Mouse (Mus musculus) neural tube, embryonic 11.5 days (tissue): Measurements from ENCODE around the gene Rfc1. TPM values are rescaled to one million over a fixed set of nuclear protein-coding genes. Genes with fewer than 3 reads are reported as not detected.

Source experiments
- ATAC-seq: fragments of 200-750 bp; cut with Nextera tagmentation; 2 replicates; pipeline ENCODE4 v1.8.0; 2017; ENCODE audit warnings: moderate number of reproducible peaks, mild to moderate bottlenecking, moderate TSS enrichment, moderate library complexity; ENCODE audit not compliant: insufficient read depth, low FRiP score, low TSS enrichment
- DNase-seq: peaks from one replicate; pipeline ENCODE4 v3.0.0-alpha.2; 2015; ENCODE audit warnings: low spot score
- H3K27ac ChIP-seq: fragments of 300-500 bp; sonication (generic); 2 replicates; pipeline ENCODE4 v1.5.1; 2014; ENCODE audit warnings: low read depth, mild to moderate bottlenecking, low read length
- H3K27me3 ChIP-seq: fragments of 300-500 bp; sonication (generic); 2 replicates; pipeline ENCODE4 v1.6.1; 2014; ENCODE audit warnings: mild to moderate bottlenecking, low read length, mixed read lengths; ENCODE audit not compliant: control insufficient read depth, insufficient read depth
- H3K36me3 ChIP-seq: fragments of 300-500 bp; sonication (generic); 2 replicates; pipeline ENCODE4 v1.6.1; 2014; ENCODE audit warnings: mild to moderate bottlenecking, low read length, moderate library complexity, mixed read lengths; ENCODE audit not compliant: control insufficient read depth, insufficient read depth
- H3K4me1 ChIP-seq: fragments of 300-500 bp; sonication (generic); 2 replicates; pipeline ENCODE4 v1.6.1; 2014; ENCODE audit warnings: low read length, mixed read lengths; ENCODE audit not compliant: control insufficient read depth, insufficient read depth
- H3K4me2 ChIP-seq: fragments of 300-500 bp; sonication (generic); 2 replicates; pipeline ENCODE4 v1.6.1; 2014; ENCODE audit warnings: low read depth, mild to moderate bottlenecking, moderate library complexity
- H3K4me3 ChIP-seq: fragments of 300-500 bp; sonication (generic); 2 replicates; pipeline ENCODE4 v1.5.1; 2014; ENCODE audit warnings: low read depth, low read length
- H3K9ac ChIP-seq: fragments of 300-500 bp; sonication (generic); 2 replicates; pipeline ENCODE4 v1.6.1; 2014; ENCODE audit warnings: mild to moderate bottlenecking, low read length
- H3K9me3 ChIP-seq: fragments of 300-500 bp; sonication (generic); 2 replicates; pipeline ENCODE4 v1.6.1; 2016; ENCODE audit warnings: low read length; ENCODE audit not compliant: control insufficient read depth
- WGBS: fragments of 180-500 bp; shearing (Covaris S2); extraction: QIAGEN DNeasy Blood & Tissue Kit; methylation state at CpG from one replicate; pipeline ENCODE4 v1.1.7; 2014; 5-methylcytosine and 5-hydroxymethylcytosine counted together
- polyA plus RNA-seq: library from polyadenylated mRNA; unstranded; fragments of >200 nt; fragmentation: Nextera tagmentation; extraction: Ambion mirVana; gene quantifications from 2 replicates; pipeline ENCODE4 v1.2.1, GENCODE M21; 2014

Rfc1 gene
- polyA plus RNA-seq, 1 experiment from 2014 or later, result 77.8 TPM

- no peak overlapping the region for H3K9ac ChIP-seq
- no peaks in the 10 kb centered on the region for H3K36me3 ChIP-seq
- H3K4me1 ChIP-seq, result no peaks in the 10 kb centered on the region
- DNase-seq (peak; percentile 14), ATAC-seq (no peak)
- H3K4me2 ChIP-seq, result no peak overlapping the region
- H3K27ac ChIP-seq, result no peak overlapping the region
- no peak overlapping the region for H3K4me3 ChIP-seq
- WGBS, result 73% methylated on average over 7 of the region's 7 CpGs
- H3K27me3 ChIP-seq, result no peaks in the 10 kb centered on the region
- no peaks in the 10 kb centered on the region for H3K9me3 ChIP-seq
Observed at GRCm38 (mm10) chr5:65250185-65250855, 85.2 kb downstream of the Rfc1 start.

GRCm38 (mm10) chr5:65247296-65247695, 88.2 kb downstream of the Rfc1 start:
- Histone ChIP-seq H3K27me3 (no peaks in the 10 kb centered on the region), H3K4me3 (no peak overlapping the region), H3K4me2 (no peak overlapping the region), H3K4me1 (no peaks in the 10 kb centered on the region), H3K9me3 (no peaks in the 10 kb centered on the region), H3K9ac (no peak overlapping the region), H3K36me3 (no peaks in the 10 kb centered on the region), H3K27ac (no peak overlapping the region)
- ATAC-seq (no peak), DNase-seq (no peak)
- WGBS, result 94% methylated on average over 3 of the region's 3 CpGs

DNA sequence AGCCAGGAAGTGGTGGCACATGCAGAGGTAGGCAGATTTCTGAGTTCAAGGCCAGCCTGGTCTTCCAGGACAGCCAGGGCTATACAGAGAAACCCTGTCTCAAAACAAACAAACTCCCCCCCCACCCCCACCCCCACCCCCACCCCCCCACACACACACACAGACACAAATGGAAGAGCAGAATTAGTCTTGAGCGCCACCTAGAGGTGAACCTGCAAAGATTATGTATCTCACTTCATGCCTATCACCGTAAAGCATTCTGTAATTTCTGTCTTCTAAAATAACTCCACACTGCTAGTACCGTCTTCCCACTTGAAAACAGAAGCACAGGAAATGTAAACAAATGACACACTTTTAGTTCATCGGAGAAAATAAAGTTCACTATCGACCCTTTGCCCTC, 92.7 kb downstream of the Rfc1 start:
- H3K27ac ChIP-seq, result no peak overlapping the region
- H3K9ac ChIP-seq, result no peak overlapping the region
- no peaks in the 10 kb centered on the region for H3K4me1 ChIP-seq
- H3K27me3 ChIP-seq, result no peaks in the 10 kb centered on the region
- H3K9me3 ChIP-seq, result no peaks in the 10 kb centered on the region
- no peak for ATAC-seq
- peak; percentile 25 for DNase-seq
- H3K36me3 ChIP-seq, result no peaks in the 10 kb centered on the region
- no peak overlapping the region for H3K4me2 ChIP-seq
- 60% methylated on average over 5 of the region's 5 CpGs for WGBS
- no peak overlapping the region for H3K4me3 ChIP-seq

DNA sequence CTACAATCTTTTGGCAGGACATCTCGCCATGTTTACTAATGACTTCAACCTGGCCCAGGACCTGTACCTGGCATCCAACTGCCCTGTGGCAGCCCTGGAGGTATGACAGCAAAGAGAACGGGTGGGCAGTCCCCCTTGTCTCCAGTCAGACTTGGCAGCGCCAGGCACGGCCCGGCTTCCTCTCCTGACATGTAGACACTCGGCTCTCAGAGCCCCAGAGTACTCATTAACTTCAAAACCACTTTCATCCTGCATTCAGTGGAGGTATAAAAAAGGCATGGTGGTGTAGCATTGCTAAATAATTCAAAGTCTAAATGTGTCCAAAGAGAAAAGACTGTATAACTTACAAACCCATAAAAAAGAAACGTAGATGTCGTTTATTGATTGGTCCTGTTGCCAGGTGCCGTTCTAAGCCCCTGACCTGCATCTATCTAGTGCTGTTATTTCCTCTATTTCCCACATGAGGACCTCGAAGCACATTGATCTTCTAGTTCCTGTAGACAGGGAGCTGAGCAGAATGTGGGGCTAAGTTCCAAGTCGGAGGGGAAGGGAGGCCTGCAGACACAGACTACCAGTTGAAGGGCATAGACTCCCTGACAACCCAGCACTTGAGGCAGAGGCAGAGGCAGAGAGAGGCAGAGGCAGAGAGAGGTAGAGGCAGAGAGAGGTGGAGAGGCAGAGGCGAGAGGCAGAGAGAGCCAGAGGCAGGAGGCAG, 104.0 kb downstream of the Rfc1 start:
- 83% methylated on average over 12 of the region's 12 CpGs for WGBS

GRCm38 (mm10) chr5:65224056-65224455, 111.4 kb downstream of the Rfc1 start:
- H3K4me3 ChIP-seq, result no peak overlapping the region
- no peak overlapping the region for H3K4me2 ChIP-seq
- H3K9ac ChIP-seq, result no peak overlapping the region
- no peaks in the 10 kb centered on the region for H3K36me3 ChIP-seq
- WGBS, result 94% methylated on average over 5 of the region's 5 CpGs
- DNase-seq (no peak), ATAC-seq (no peak)
- no peaks in the 10 kb centered on the region for H3K27me3 ChIP-seq
- H3K4me1 ChIP-seq, result no peaks in the 10 kb centered on the region
- H3K27ac ChIP-seq, result no peak overlapping the region
- no peaks in the 10 kb centered on the region for H3K9me3 ChIP-seq

More for the DNA sequence above, 104.0 kb downstream of the Rfc1 start:
- ATAC-seq (no peak), DNase-seq (no peak)
- Histone ChIP-seq H3K36me3 (peaks cover 2% of the 10 kb centered on the region; the same call in 1 of the 2 replicates), H3K9ac (no peak overlapping the region), H3K4me3 (no peak overlapping the region), H3K9me3 (no peaks in the 10 kb centered on the region), H3K27ac (no peak overlapping the region), H3K4me1 (no peaks in the 10 kb centered on the region), H3K27me3 (no peaks in the 10 kb centered on the region), H3K4me2 (no peak overlapping the region)

GRCm38 (mm10) chr5:65221037-65221436, 114.4 kb downstream of the Rfc1 start:
- no peak overlapping the region for H3K4me2 ChIP-seq
- no peak overlapping the region for H3K4me3 ChIP-seq
- no peak overlapping the region for H3K27ac ChIP-seq
- no peak overlapping the region for H3K9ac ChIP-seq
- no peaks in the 10 kb centered on the region for H3K4me1 ChIP-seq
- 90% methylated on average over 7 of the region's 7 CpGs for WGBS
- no peaks in the 10 kb centered on the region for H3K36me3 ChIP-seq
- no peak for ATAC-seq
- no peak for DNase-seq
- no peaks in the 10 kb centered on the region for H3K9me3 ChIP-seq
- H3K27me3 ChIP-seq, result no peaks in the 10 kb centered on the region

DNA sequence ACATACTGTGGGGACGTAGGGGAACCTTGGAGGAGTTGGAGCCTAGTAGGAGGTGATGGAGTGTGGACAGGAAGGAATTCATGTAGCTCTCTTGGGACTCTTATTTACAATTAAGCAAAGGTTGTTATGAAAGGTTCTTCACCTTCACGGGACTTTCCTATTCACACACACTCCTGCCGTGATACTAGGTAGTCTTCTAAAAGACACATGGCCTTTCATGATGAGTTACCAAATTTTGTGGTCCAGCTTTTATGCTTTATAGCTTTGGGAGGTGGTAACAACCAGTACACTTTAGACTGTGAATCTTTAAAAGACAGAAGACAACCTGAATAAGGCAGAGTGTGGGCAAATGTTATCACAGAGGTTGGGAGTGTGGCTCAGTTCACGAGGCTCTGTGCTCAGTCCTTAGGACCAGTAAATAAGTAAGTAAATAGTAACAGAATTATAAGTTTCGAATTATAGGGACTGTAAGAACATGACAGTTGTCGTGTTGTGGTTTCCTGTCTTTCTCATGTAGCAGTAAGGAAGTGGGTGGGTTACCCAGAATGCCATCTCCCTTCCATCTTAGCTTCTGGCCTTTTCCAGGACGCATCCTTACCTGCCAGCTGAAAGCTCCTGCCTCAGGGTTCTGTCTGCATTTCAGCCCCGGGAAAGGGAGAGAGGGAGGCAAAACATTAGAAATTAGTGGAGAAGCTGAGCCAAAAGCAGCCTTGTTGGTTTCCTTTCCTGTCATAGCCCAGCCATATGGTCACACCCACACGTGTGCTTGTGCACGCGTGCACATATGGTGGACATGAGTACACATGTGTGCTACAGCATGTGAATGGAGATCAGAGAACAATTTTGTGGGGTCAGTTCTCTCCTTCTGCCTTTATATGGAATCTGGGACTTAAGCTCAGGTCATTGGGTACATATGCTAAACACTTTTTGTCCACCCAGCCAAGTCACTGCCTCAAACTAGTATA, 117.9 kb downstream of the Rfc1 start:
- Histone ChIP-seq H3K36me3 (no peaks in the 10 kb centered on the region), H3K27me3 (no peaks in the 10 kb centered on the region), H3K4me1 (no peaks in the 10 kb centered on the region), H3K27ac (no peak overlapping the region), H3K4me2 (no peak overlapping the region), H3K4me3 (no peak overlapping the region), H3K9ac (no peak overlapping the region), H3K9me3 (no peaks in the 10 kb centered on the region)
- ATAC-seq, result no peak
- WGBS, result 90% methylated on average over 11 of the region's 11 CpGs
- DNase-seq, result no peak

DNA sequence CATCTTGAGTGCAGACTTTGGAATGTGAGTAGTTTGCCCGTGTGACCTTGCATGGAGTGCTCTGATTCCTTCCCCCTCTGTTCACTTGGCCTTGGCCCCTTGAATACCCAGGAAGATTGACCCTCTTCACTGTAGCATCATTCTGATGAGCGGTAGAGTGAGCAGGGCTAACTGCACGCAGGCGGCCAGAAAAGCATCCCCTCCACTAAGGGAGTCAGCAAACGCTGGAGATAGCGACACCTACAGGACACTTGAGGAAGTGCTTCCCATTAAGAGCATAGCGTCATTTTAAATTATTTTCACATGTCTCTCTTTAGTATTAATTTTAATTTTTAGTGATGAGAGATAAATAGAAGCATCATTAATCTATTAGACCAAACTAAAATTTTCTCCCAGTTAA, 122.1 kb downstream of the Rfc1 start:
- Histone ChIP-seq H3K36me3 (no peaks in the 10 kb centered on the region), H3K27me3 (no peaks in the 10 kb centered on the region), H3K4me3 (no peak overlapping the region), H3K4me1 (no peaks in the 10 kb centered on the region), H3K9me3 (no peaks in the 10 kb centered on the region), H3K27ac (no peak overlapping the region), H3K9ac (no peak overlapping the region), H3K4me2 (no peak overlapping the region)
- 22% methylated on average over 7 of the region's 7 CpGs for WGBS
- peak; percentile 28 for DNase-seq
- no peak; the same call in 1 of the 2 replicates for ATAC-seq
